Mouse (Mus musculus): Measurements from ENCODE around the gene Gse1. TPM values are rescaled to one million over a fixed set of nuclear protein-coding genes. Genes with fewer than 3 reads are reported as not detected.
A peak's percentile ranks its signal among the peaks of the same experiment; 100 is the strongest.

Gene Gse1
- total RNA-seq, 2 experiments from 2014 or later = 21.2 to 26.6 TPM

- DNase-seq = no peak
- intact Hi-C loops (cut with DNase I) = no loop called here
Observed at GRCm38 (mm10) chr8:120292316-120293107, 64.3 kb downstream of the Gse1 start.

- no peak for DNase-seq
- intact Hi-C loops (cut with DNase I) = no loop called here
Observed at GRCm38 (mm10) chr8:120293421-120294357, 65.4 kb downstream of the Gse1 start.

- DNase-seq = no peak
- intact Hi-C loops (cut with DNase I) = no loop called here
Observed at GRCm38 (mm10) chr8:120294982-120295870, 67.0 kb downstream of the Gse1 start.

GRCm38 (mm10) chr8:120297000-120297399 is 68.7 kb downstream of the Gse1 start:
- DNase-seq = no peak
- intact Hi-C loops (cut with DNase I) = no loop called here

- intact Hi-C loops (cut with DNase I) = no loop called here
- no peak for DNase-seq
Observed at GRCm38 (mm10) chr8:120298601-120299532, 70.6 kb downstream of the Gse1 start.

GRCm38 (mm10) chr8:120300601-120301141 is 72.4 kb downstream of the Gse1 start:
- intact Hi-C loops (cut with DNase I) = loop anchor here (5.0 kb wide), 1 partner anchor 307 kb away; no protein-coding TSS in a partner anchor

GRCm38 (mm10) chr8:120302941-120303675 is 74.9 kb downstream of the Gse1 start:
- DNase-seq = no peak
- intact Hi-C loops (cut with DNase I) = loop anchor here (5.0 kb wide), 1 partner anchor 304 kb away; no protein-coding TSS in a partner anchor

More at GRCm38 (mm10) chr8:120300601-120301141, 72.4 kb downstream of the Gse1 start:
- peak; percentile 82 to 84 for DNase-seq

- no peak for DNase-seq
- intact Hi-C loops (cut with DNase I) = loop anchor here (5.0 kb wide), 1 partner anchor 303 kb away; no protein-coding TSS in a partner anchor
Observed at GRCm38 (mm10) chr8:120304097-120304496, 75.8 kb downstream of the Gse1 start.

GRCm38 (mm10) chr8:120305800-120306385 is 77.6 kb downstream of the Gse1 start:
- intact Hi-C loops (cut with DNase I) = no loop called here
- no peak for DNase-seq

GRCm38 (mm10) chr8:120307103-120307502 is 78.8 kb downstream of the Gse1 start:
- intact Hi-C loops (cut with DNase I) = no loop called here
- no peak for DNase-seq

- intact Hi-C loops (cut with DNase I) = no loop called here
- DNase-seq = no peak
Observed at GRCm38 (mm10) chr8:120307528-120307927, 79.3 kb downstream of the Gse1 start.

GRCm38 (mm10) chr8:120308131-120308530 is 79.9 kb downstream of the Gse1 start:
- DNase-seq = no peak
- intact Hi-C loops (cut with DNase I) = no loop called here

GRCm38 (mm10) chr8:120308553-120308952 is 80.3 kb downstream of the Gse1 start:
- DNase-seq = peak in 1 of 2 experiments; percentile 51
- intact Hi-C loops (cut with DNase I) = no loop called here

- peak; percentile 73 for DNase-seq
- intact Hi-C loops (cut with DNase I) = no loop called here
Observed at GRCm38 (mm10) chr8:120309326-120309725, 81.1 kb downstream of the Gse1 start.

GRCm38 (mm10) chr8:120310063-120310462 is 81.8 kb downstream of the Gse1 start:
- intact Hi-C loops (cut with DNase I) = no loop called here
- no peak for DNase-seq

- intact Hi-C loops (cut with DNase I) = no loop called here
- no peak for DNase-seq
Observed at GRCm38 (mm10) chr8:120312452-120312851, 84.2 kb downstream of the Gse1 start.

GRCm38 (mm10) chr8:120313674-120314073 is 85.4 kb downstream of the Gse1 start:
- DNase-seq = no peak
- intact Hi-C loops (cut with DNase I) = no loop called here

GRCm38 (mm10) chr8:120314932-120315331 is 86.7 kb downstream of the Gse1 start:
- no peak for DNase-seq
- intact Hi-C loops (cut with DNase I) = no loop called here
